Comparison of ENCODE assay signal across 17 mouse cellular contexts in genomic region chr14:120875811-120876388, GRCm38 (mm10). TPM values are rescaled to one million over a fixed set of nuclear protein-coding genes. Genes with fewer than 3 reads are reported as not detected.
DNase-seq lines count a peak whose midpoint lies in the region; ATAC-seq and TF ChIP-seq lines count a peak whose summit lies in the region.
"Had no signal": no experiment of that assay in that cellular context is flagged by ENCODE, and none has a peak within 500 bp of the region (broad histone marks: within the 10 kb centered on the region; RNA-seq: fewer than 3 reads in every experiment).

No protein-coding gene starts in this region.

- H3K9me3 ChIP-seq in heart, embryonic 15.5 days (replicated peaks) = no peaks in the 10 kb centered on the region
- H3K9me3 ChIP-seq: liver, embryonic 13.5 days; midbrain, embryonic 10.5 days; neural tube, embryonic 13.5 days had no signal

- ATAC-seq in heart, embryonic 15.5 days (replicated peaks; ENCODE audit: insufficient number of reproducible peaks, insufficient read depth, low FRiP score, low read depth) = peak; percentile 62; the same call in 1 of the 2 replicates
- ATAC-seq: forebrain, embryonic 14.5 days; hindbrain, postnatal 0 days had no signal

- H3K4me2 ChIP-seq in heart, embryonic 15.5 days = peak overlapping the region; percentile 30
- H3K4me2 ChIP-seq: liver, embryonic 13.5 days; neural tube, embryonic 13.5 days had no signal

- H3K9ac ChIP-seq in heart, adult 2 months (ENCODE audit: low read depth, low read length) = no peak overlapping the region
- no peak overlapping the region for H3K9ac ChIP-seq in heart, embryonic 15.5 days
- H3K9ac ChIP-seq: liver, embryonic 13.5 days; neural tube, embryonic 13.5 days had no signal

- no peak for TF ChIP-seq POLR2A in heart, adult 2 months (IDR thresholded peaks at IDR 0.05; ENCODE audit: insufficient read depth, low read depth, low read length)

- no peaks in the 10 kb centered on the region for H3K36me3 ChIP-seq in heart, adult 2 months (ENCODE audit: control insufficient read depth, insufficient read depth, low read length)
- H3K36me3 ChIP-seq in heart, embryonic 15.5 days = no peaks in the 10 kb centered on the region
- H3K36me3 ChIP-seq: liver, embryonic 13.5 days; midbrain, embryonic 10.5 days; neural tube, embryonic 13.5 days had no signal

- peak; percentile 36 to 44 for DNase-seq in heart, adult 18-20 months
- no peak for DNase-seq in heart, postnatal 25 days (ENCODE audit: low spot score)
- DNase-seq in heart, adult 2 months = peak in 1 of 2 experiments; percentile 36
- peak; percentile 10 for DNase-seq in skeletal muscle tissue, adult 2 months (ENCODE audit: low read depth, low spot score)
- DNase-seq in cerebellum, postnatal 14 days = no peak
- no peak for DNase-seq in spleen, adult 18-20 months
- DNase-seq: kidney, adult 11 months; liver, embryonic 13.5 days; lung, postnatal 10 days; thymus, postnatal 36 days had no signal

- H3K27ac ChIP-seq in heart, adult 2 months = peak overlapping the region; percentile 55
- H3K27ac ChIP-seq in heart, embryonic 15.5 days = peak overlapping the region; percentile 70
- H3K27ac ChIP-seq: hindbrain, postnatal 0 days; kidney, postnatal 0 days; left cerebral cortex, adult 2 months; liver, embryonic 13.5 days; midbrain, embryonic 10.5 days; neural tube, embryonic 13.5 days had no signal

- H3K27me3 ChIP-seq in heart, adult 2 months (ENCODE audit: control insufficient read depth, insufficient read depth, low read length) = no peaks in the 10 kb centered on the region
- no peaks in the 10 kb centered on the region for H3K27me3 ChIP-seq in heart, embryonic 15.5 days
- H3K27me3 ChIP-seq: liver, embryonic 13.5 days; neural tube, embryonic 13.5 days had no signal

- intact Hi-C loops in heart, postnatal 25 days (cut with DNase I) = no loop called here
- intact Hi-C loops in heart, adult 2 months (cut with DNase I) = no loop called here

- WGBS in heart, adult 2 months = 44% methylated on average over 16 of the region's 16 CpGs
- 29% methylated on average over 16 of the region's 16 CpGs for WGBS in heart, embryonic 15.5 days

- no peak for TF ChIP-seq CTCF in heart, adult 2 months (IDR thresholded peaks at IDR 0.05)

- peaks cover 1% of the 10 kb centered on the region for H3K4me1 ChIP-seq in heart, adult 2 months (ENCODE audit: control insufficient read depth, insufficient read depth, low read length)
- H3K4me1 ChIP-seq in heart, embryonic 15.5 days (replicated peaks) = peaks cover 26% of the 10 kb centered on the region

- H3K79me2 ChIP-seq in heart, adult 2 months (replicated peaks; ENCODE audit: control insufficient read depth, insufficient read depth, low read length) = no peaks in the 10 kb centered on the region

- no peak for TF ChIP-seq EP300 in heart, adult 2 months (IDR thresholded peaks at IDR 0.05; ENCODE audit: insufficient read depth, low read depth, low read length)

- H3K4me3 ChIP-seq in heart, adult 2 months = no peak overlapping the region
- no peak overlapping the region for H3K4me3 ChIP-seq in heart, embryonic 15.5 days
- H3K4me3 ChIP-seq: left cerebral cortex, adult 2 months; liver, embryonic 13.5 days; midbrain, embryonic 10.5 days; neural tube, embryonic 13.5 days had no signal

RNA-seq across cellular contexts. Expression of gene Ipo5, which starts 35.1 kb away (rescaled TPM):
- total RNA-seq in heart, adult 18-20 months (2021) = 100 to 1,000 TPM; 114 to 118 TPM
- 100 to 1,000 TPM in 1 of 2 experiments, 10 to 100 TPM in 1; 96.3 to 101 TPM for total RNA-seq in heart, postnatal 25 days (2021)
- total RNA-seq in heart, adult 2 months (2021) = 100 to 1,000 TPM in 1 of 2 experiments, 10 to 100 TPM in 1; 98.0 to 119 TPM
- 35.5 and 74.4 TPM in 2 replicates for polyA plus RNA-seq in heart, adult 2 months (2012; rRNA removed)
- 55.3 and 62.8 TPM in 2 replicates for polyA plus RNA-seq in heart, embryonic 15.5 days (2015; fragmentation: Nextera tagmentation; extraction: Ambion mirVana)

Comparison
In these comparisons a context has a peak if more than half of its experiments do, and no peak if none do; other contexts are left out.
1. DNase-seq: peak in heart, adult 18-20 months (2 of 2) and skeletal muscle tissue, adult 2 months (single experiment); none in heart, postnatal 25 days (single experiment), cerebellum, postnatal 14 days (0 of 2) and spleen, adult 18-20 months (0 of 2).